Mouse (Mus musculus) MEL (cell line): Measurements from ENCODE around the gene Gpc5. TPM values are rescaled to one million over a fixed set of nuclear protein-coding genes. Genes with fewer than 3 reads are reported as not detected.

ENCODE experiments used
- DNase-seq: peaks from one replicate; pipeline ENCODE4 v3.0.0; 2011; ENCODE audit warnings: low read depth, low spot score
- H3K27ac ChIP-seq: 2 replicates; pipeline ENCODE4 v1.5.1; 2012; ENCODE audit warnings: low read depth, mild to moderate bottlenecking, control low read depth, low read length, moderate library complexity; ENCODE audit not compliant: control insufficient read depth
- H3K27me3 ChIP-seq, 2 experiments: fragments of 150-350 bp in 1 of 2; sonication (generic) in 1 of 2; 2 replicates each; pipeline ENCODE4 v1.6.1; 2012; ENCODE audit warnings: low read length in 2 of 2, mild to moderate bottlenecking in 2 of 2, improper control_type of control experiment in 1 of 2, moderate library complexity in 1 of 2; ENCODE audit not compliant: insufficient read depth in 2 of 2, control insufficient read depth in 1 of 2
- H3K36me3 ChIP-seq, 2 experiments: 2 replicates each; pipeline ENCODE4 v1.6.1; 2012 to 2014; ENCODE audit warnings: low read length in 2 of 2, improper control_type of control experiment in 1 of 2, inconsistent platforms in 1 of 2, mild to moderate bottlenecking in 1 of 2; ENCODE audit not compliant: insufficient read depth in 2 of 2, control insufficient read depth in 1 of 2
- H3K4me1 ChIP-seq, 2 experiments: fragments of 150-350 bp in 1 of 2; sonication (generic) in 1 of 2; 2 replicates each; pipeline ENCODE4 v1.6.1; 2012; ENCODE audit warnings: low read length in 2 of 2, improper control_type of control experiment in 1 of 2, mild to moderate bottlenecking in 1 of 2; ENCODE audit not compliant: insufficient read depth in 2 of 2, control insufficient read depth in 1 of 2
- H3K4me3 ChIP-seq, 2 experiments: fragments of 150-350 bp in 1 of 2; sonication (generic) in 1 of 2; 2 replicates each; pipeline ENCODE4 v1.5.1; 2012; ENCODE audit warnings: low read depth in 2 of 2, low read length in 2 of 2, mild to moderate bottlenecking in 2 of 2, moderate library complexity in 2 of 2, control low read depth in 1 of 2, improper control_type of control experiment in 1 of 2; ENCODE audit not compliant: control insufficient read depth in 1 of 2, insufficient read depth in 1 of 2
- H3K79me2 ChIP-seq: 2 replicates; pipeline ENCODE4 v1.6.1; 2012; ENCODE audit warnings: mild to moderate bottlenecking, low read length, moderate library complexity; ENCODE audit not compliant: control insufficient read depth, poor library complexity, insufficient read depth
- H3K9ac ChIP-seq: 2 replicates; pipeline ENCODE4 v1.6.1; 2012; ENCODE audit warnings: low read depth, mild to moderate bottlenecking, control low read depth, low read length, moderate library complexity; ENCODE audit not compliant: control insufficient read depth, poor library complexity, severe bottlenecking
- H3K9me3 ChIP-seq: fragments of 150-350 bp; sonication (generic); replicated peaks from 2 replicates; pipeline ENCODE4 v1.6.1; 2012; ENCODE audit warnings: mild to moderate bottlenecking, low read length, improper control_type of control experiment, moderate library complexity; ENCODE audit not compliant: insufficient read depth
- CHD2 ChIP-seq: IDR thresholded peaks from 2 replicates; pipeline ENCODE4 v1.6.1; 2011; ENCODE audit warnings: low read length, improper control_type of control experiment
- CTCF ChIP-seq, 3 experiments: IDR thresholded peaks in 2 of 3; conservative IDR thresholded peaks in 1 of 3; 2 replicates each; pipeline ENCODE4 v1.5.1; 2011 to 2012; ENCODE audit warnings: low read length in 3 of 3, low read depth in 2 of 3, mild to moderate bottlenecking in 2 of 3, improper control_type of control experiment in 1 of 3, inconsistent platforms in 1 of 3, mixed read lengths in 1 of 3, moderate library complexity in 1 of 3; ENCODE audit not compliant: control insufficient read depth in 1 of 3, insufficient read depth in 1 of 3, poor library complexity in 1 of 3, severe bottlenecking in 1 of 3
- GATA1 ChIP-seq: IDR thresholded peaks from 2 replicates; pipeline ENCODE4 v1.6.1; 2011; ENCODE audit warnings: low read depth, low read length, improper control_type of control experiment
- HCFC1 ChIP-seq: IDR thresholded peaks from 2 replicates; pipeline ENCODE4 v1.6.1; 2012; ENCODE audit warnings: low read depth, mild to moderate bottlenecking, inconsistent platforms, low read length, improper control_type of control experiment, moderate library complexity
- MXI1 ChIP-seq: IDR thresholded peaks from 2 replicates; pipeline ENCODE4 v1.6.1; 2011; ENCODE audit warnings: mild to moderate bottlenecking, low read depth, low read length, improper control_type of control experiment
- MYC ChIP-seq: IDR thresholded peaks from 2 replicates; pipeline ENCODE4 v1.6.1; 2011; ENCODE audit warnings: low read depth, mild to moderate bottlenecking, low read length, improper control_type of control experiment, moderate library complexity
- NELFE ChIP-seq: IDR thresholded peaks from 2 replicates; pipeline ENCODE4 v1.6.1; 2011; ENCODE audit warnings: low read depth, low read length, improper control_type of control experiment
- NRF1 ChIP-seq: IDR thresholded peaks from 2 replicates; pipeline ENCODE4 v1.6.1; 2014; ENCODE audit warnings: low read depth, mild to moderate bottlenecking, inconsistent platforms, low read length, improper control_type of control experiment, moderate library complexity; ENCODE audit not compliant: poor library complexity, insufficient read depth, severe bottlenecking
- POLR2AphosphoS5 ChIP-seq: IDR thresholded peaks from 2 replicates; pipeline ENCODE4 v1.6.1; 2012; ENCODE audit warnings: low read depth, borderline replicate concordance, mild to moderate bottlenecking, inconsistent platforms, low read length, moderate library complexity, mixed read lengths
- RAD21 ChIP-seq: IDR thresholded peaks from 2 replicates; pipeline ENCODE4 v1.6.1; 2011; ENCODE audit warnings: mild to moderate bottlenecking, low read depth, low read length, improper control_type of control experiment
- SMC3 ChIP-seq: IDR thresholded peaks from 2 replicates; pipeline ENCODE4 v1.6.1; 2011; ENCODE audit warnings: low read depth, low read length, improper control_type of control experiment
- TBP ChIP-seq: IDR thresholded peaks from 2 replicates; pipeline ENCODE4 v1.8.0; 2011; ENCODE audit warnings: low read depth, low read length, improper control_type of control experiment
- UBTF ChIP-seq: IDR thresholded peaks from 2 replicates; pipeline ENCODE4 v1.6.1; 2012; ENCODE audit warnings: low read depth, mild to moderate bottlenecking, inconsistent platforms, low read length, improper control_type of control experiment, moderate library complexity, borderline replicate concordance; ENCODE audit not compliant: insufficient read depth
- USF1 ChIP-seq: IDR thresholded peaks from 2 replicates; pipeline ENCODE4 v1.6.1; 2014; ENCODE audit warnings: low read depth, mild to moderate bottlenecking, inconsistent platforms, low read length, improper control_type of control experiment, moderate library complexity
- USF2 ChIP-seq, 2 experiments: IDR thresholded peaks; 2 replicates each; pipeline ENCODE4 v1.6.1; 2011 to 2012; ENCODE audit warnings: improper control_type of control experiment in 2 of 2, low read length in 2 of 2, borderline replicate concordance in 1 of 2, inconsistent platforms in 1 of 2, low read depth in 1 of 2, mild to moderate bottlenecking in 1 of 2; ENCODE audit not compliant: insufficient read depth in 1 of 2
- ZC3H11A ChIP-seq: IDR thresholded peaks from 2 replicates; pipeline ENCODE4 v1.6.1; 2012; ENCODE audit warnings: low read depth, mild to moderate bottlenecking, inconsistent platforms, low read length, improper control_type of control experiment
- ZKSCAN1 ChIP-seq: IDR thresholded peaks from 2 replicates; pipeline ENCODE4 v1.6.1; 2012; ENCODE audit warnings: low read depth, mild to moderate bottlenecking, inconsistent platforms, low read length, improper control_type of control experiment, moderate library complexity
- ZNF384 ChIP-seq: IDR thresholded peaks from 2 replicates; pipeline ENCODE4 v1.6.1; 2012; ENCODE audit warnings: low read depth, mild to moderate bottlenecking, inconsistent platforms, low read length, improper control_type of control experiment
- polyA plus RNA-seq, 2 experiments: library from polyadenylated mRNA; stranded (reverse) in 1 of 2; unstranded in 1 of 2; fragments of >175 nt in 1 of 2; fragments of >200 nt in 1 of 2; gene quantifications; 2 replicates each; pipeline versions ENCODE4 v1.2.1 to v1.2.4; 2012; ENCODE audit warnings: low replicate concordance in 2 of 2, low read depth in 1 of 2; ENCODE audit not compliant: insufficient read length in 2 of 2, insufficient read depth in 1 of 2, missing spikeins in 1 of 2
- total RNA-seq: library from RNA; depleted of rRNA; stranded (reverse); fragments of 300-350 nt; gene quantifications from 2 replicates; pipeline ENCODE4 v1.2.3, GENCODE M21; 2012

Gene Gpc5
- total and polyA plus RNA-seq, 3 experiments, result not detected

GRCm38 (mm10) chr14:115070534-115070933 is 21.5 kb upstream of the Gpc5 start:
- Histone ChIP-seq H3K27me3 (no peaks in the 10 kb centered on the region), H3K36me3 (no peaks in the 10 kb centered on the region), H3K27ac (no peak overlapping the region), H3K4me3 (no peak overlapping the region), H3K4me1 (no peaks in the 10 kb centered on the region), H3K79me2 (no peaks in the 10 kb centered on the region), H3K9ac (no peak overlapping the region), H3K9me3 (no peaks in the 10 kb centered on the region)
- no peak for DNase-seq
- TF ChIP-seq ZC3H11A (peak; percentile 40; the same call in 1 of the 2 replicates), RAD21 (peak; percentile 55), CTCF (IDR thresholded peaks at IDR 0.05 in 2 of 3, conservative IDR thresholded peaks at IDR 0.05 in 1 of 3; ENCODE audit: control insufficient read depth in 1 of 3, insufficient read depth in 1 of 3, low read depth in 2 of 3, low read length in 3 of 3, poor library complexity in 1 of 3, severe bottlenecking in 1 of 3) (peak in 2 of 3 experiments; percentile 39 to 48; a peak in 4 of 6 replicates), UBTF (no peak), MXI1 (no peak), SMC3 (peak; percentile 30; the same call in 1 of the 2 replicates), USF1 (no peak)

- DNase-seq, result no peak
- H3K4me3 ChIP-seq, result no peak overlapping the region
- TF ChIP-seq USF2 (IDR thresholded peaks at IDR 0.05; ENCODE audit: borderline replicate concordance in 1 of 2, insufficient read depth in 1 of 2, low read depth in 1 of 2, low read length in 2 of 2) (no peak), RAD21 (no peak), HCFC1 (no peak), TBP (no peak), POLR2AphosphoS5 (no peak), NELFE (no peak), ZKSCAN1 (no peak), ZNF384 (no peak), NRF1 (no peak), CHD2 (no peak), GATA1 (no peak), UBTF (no peak), MYC (no peak)
- TF ChIP-seq, all 39 proteins: peak for 0
- Histone ChIP-seq H3K36me3 (no peaks in the 10 kb centered on the region), H3K4me1 (no peaks in the 10 kb centered on the region), H3K27me3 (no peaks in the 10 kb centered on the region), H3K79me2 (no peaks in the 10 kb centered on the region), H3K27ac (no peak overlapping the region), H3K9me3 (no peaks in the 10 kb centered on the region), H3K9ac (no peak overlapping the region)
These were observed 14.7 kb upstream of the Gpc5 start for GRCm38 (mm10) chr14:115077340-115077739.
